In genomic region chr17:4391210-4391609, GRCm38 (mm10) we compare ENCODE assay signal across 25 mouse cellular contexts.
"Had no signal": no experiment of that assay in that cellular context is flagged by ENCODE, and none has a peak within 500 bp of the region (broad histone marks: within the 10 kb centered on the region; RNA-seq: fewer than 3 reads in every experiment).

No protein-coding gene starts in this region.

- H3K9me3 ChIP-seq: hindbrain, embryonic 10.5 days; hindbrain, embryonic 12.5 days; intestine, embryonic 15.5 days; limb, embryonic 10.5 days; limb, embryonic 12.5 days had no signal

- DNase-seq: gastrocnemius, adult 2 months; gastrocnemius, postnatal 10 days; gastrocnemius, postnatal 25 days; heart, adult 11 months; heart, adult 2 months; heart, postnatal 10 days; heart, postnatal 4 days; kidney, adult 18-20 months; kidney, adult 8-10 months; kidney, postnatal 10 days; kidney, postnatal 25 days; kidney, postnatal 4 days had no signal

- H3K4me3 ChIP-seq: gastrocnemius, adult 2 months; heart, adult 2 months; hindbrain, embryonic 10.5 days; hindbrain, embryonic 12.5 days; intestine, embryonic 15.5 days; layer of hippocampus, adult 2 months; left cerebral cortex, adult 2 months; limb, embryonic 10.5 days; limb, embryonic 12.5 days had no signal

- H3K4me2 ChIP-seq: heart, embryonic 11.5 days; hindbrain, embryonic 12.5 days; hindbrain, embryonic 14.5 days; intestine, embryonic 15.5 days; limb, embryonic 12.5 days had no signal

- H3K9ac ChIP-seq: hindbrain, embryonic 12.5 days; hindbrain, embryonic 14.5 days; intestine, embryonic 15.5 days; limb, embryonic 12.5 days had no signal

- H3K4me1 ChIP-seq: hindbrain, embryonic 10.5 days; hindbrain, embryonic 12.5 days; intestine, embryonic 15.5 days; limb, embryonic 10.5 days; limb, embryonic 12.5 days had no signal

- H3K36me3 ChIP-seq: hindbrain, embryonic 10.5 days; hindbrain, embryonic 12.5 days; intestine, embryonic 15.5 days; limb, embryonic 10.5 days; limb, embryonic 12.5 days had no signal

- ATAC-seq: forebrain, embryonic 16.5 days; hindbrain, embryonic 16.5 days; inflammation-experienced regulatory T-cells, adult 6 months; intestine, embryonic 15.5 days; intestine, postnatal 0 days had no signal

- H3K27ac ChIP-seq: gastrocnemius, adult 2 months; heart, adult 2 months; hindbrain, embryonic 10.5 days; hindbrain, embryonic 12.5 days; hindbrain, embryonic 14.5 days; intestine, embryonic 15.5 days; layer of hippocampus, adult 2 months; left cerebral cortex, adult 2 months; limb, embryonic 10.5 days; limb, embryonic 12.5 days had no signal

- H3K27me3 ChIP-seq: hindbrain, embryonic 12.5 days; intestine, embryonic 15.5 days; limb, embryonic 12.5 days had no signal
